ENCODE assay signal across 17 mouse cellular contexts in the genomic region with DNA sequence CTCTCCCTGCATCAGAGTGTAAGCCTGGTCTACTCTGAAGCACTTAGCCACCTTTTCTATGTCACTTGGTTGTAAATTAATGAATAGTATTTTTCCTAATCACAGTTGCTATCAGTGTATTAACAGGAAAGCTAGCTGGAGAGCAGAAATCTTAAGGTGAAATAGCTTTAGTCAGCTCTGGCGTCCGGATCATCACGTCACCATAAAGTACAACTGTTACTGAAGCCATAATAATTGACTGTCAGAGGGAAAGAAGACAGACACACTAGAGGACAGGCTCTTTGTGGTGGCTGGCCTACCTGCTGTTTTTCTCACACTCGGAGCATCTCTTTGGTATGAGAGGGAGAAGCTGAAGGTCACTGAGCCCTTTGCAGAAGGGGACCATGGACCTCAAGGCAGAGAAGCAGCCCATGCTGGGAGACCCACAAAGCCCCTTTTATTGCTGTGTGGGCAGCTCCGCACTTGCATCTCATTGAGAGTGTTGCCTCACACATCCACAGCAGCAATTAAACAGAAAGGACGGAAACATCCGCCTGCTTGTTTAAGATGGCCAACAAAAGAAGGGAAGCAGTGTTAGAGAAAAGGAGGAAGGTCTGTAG.
DNase-seq lines count a peak whose midpoint lies in the region; ATAC-seq lines count a peak whose summit lies in the region.
"Had no signal": no experiment of that assay in that cellular context is flagged by ENCODE, and none has a peak within 500 bp of the region (broad histone marks: within the 10 kb centered on the region; RNA-seq: fewer than 3 reads in every experiment).

No protein-coding gene starts in this region.

- peak overlapping the region; percentile 52; the same call in 1 of the 2 replicates for H3K27ac ChIP-seq in lung, embryonic 16.5 days (ENCODE audit: low read length)
- H3K27ac ChIP-seq in forebrain, embryonic 13.5 days: no peak overlapping the region
- H3K27ac ChIP-seq in hindbrain, embryonic 14.5 days: peak overlapping the region; percentile 44
- H3K27ac ChIP-seq in neural tube, embryonic 12.5 days: no peak overlapping the region
- H3K27ac ChIP-seq in limb, embryonic 10.5 days: no peak overlapping the region
- H3K27ac ChIP-seq: heart, adult 2 months; stomach, postnatal 0 days had no signal

- no peaks in the 10 kb centered on the region for H3K27me3 ChIP-seq in lung, embryonic 16.5 days (ENCODE audit: control insufficient read depth, insufficient read depth, low read depth, low read length)
- H3K27me3 ChIP-seq in forebrain, embryonic 13.5 days: no peaks in the 10 kb centered on the region
- H3K27me3 ChIP-seq in hindbrain, embryonic 14.5 days (ENCODE audit: control insufficient read depth, insufficient read depth, low read length): no peaks in the 10 kb centered on the region
- no peaks in the 10 kb centered on the region for H3K27me3 ChIP-seq in neural tube, embryonic 12.5 days (replicated peaks)
- no peaks in the 10 kb centered on the region for H3K27me3 ChIP-seq in limb, embryonic 10.5 days (ENCODE audit: low read depth, poor library complexity, severe bottlenecking)

- DNase-seq in lung, postnatal 36 days: no peak
- no peak for DNase-seq in hindbrain, embryonic 14.5 days (ENCODE audit: low spot score)
- no peak for DNase-seq in limb, embryonic 10.5 days (ENCODE audit: low spot score)
- DNase-seq in heart, adult 9 months (ENCODE audit: low spot score in 2 of 2): no peak
- DNase-seq in right cerebral cortex, adult 18-20 months: no peak
- DNase-seq: adrenal gland, postnatal 36 days; heart, adult 2 months; heart, postnatal 10 days; kidney, adult 18-20 months; spleen, adult 18-20 months; thymus, postnatal 4 days had no signal

- ATAC-seq in lung, embryonic 16.5 days (ENCODE audit: low read depth): 0 out of 2 replicates have a peak, but pooled peaks have one; percentile 17
- peak; percentile 85; the same call in 1 of the 2 replicates for ATAC-seq in forebrain, embryonic 13.5 days
- ATAC-seq in hindbrain, embryonic 14.5 days (ENCODE audit: low FRiP score): no peak
- peak; percentile 51; the same call in 1 of the 2 replicates for ATAC-seq in neural tube, embryonic 12.5 days (ENCODE audit: low FRiP score, low read depth)
- ATAC-seq: lung, postnatal 0 days had no signal

- no peak overlapping the region for H3K4me2 ChIP-seq in lung, embryonic 16.5 days (ENCODE audit: low read depth, low read length)
- H3K4me2 ChIP-seq in forebrain, embryonic 13.5 days: no peak overlapping the region
- H3K4me2 ChIP-seq in hindbrain, embryonic 14.5 days (replicated peaks): no peak overlapping the region
- H3K4me2 ChIP-seq in neural tube, embryonic 12.5 days (replicated peaks): peak overlapping the region; percentile 24; the same call in 1 of the 2 replicates

- peaks cover 2% of the 10 kb centered on the region; the same call in 1 of the 2 replicates for H3K4me1 ChIP-seq in lung, embryonic 16.5 days (replicated peaks; ENCODE audit: control insufficient read depth, insufficient read depth, low read length)
- H3K4me1 ChIP-seq in forebrain, embryonic 13.5 days: peaks cover 19% of the 10 kb centered on the region
- peaks cover 21% of the 10 kb centered on the region for H3K4me1 ChIP-seq in hindbrain, embryonic 14.5 days (replicated peaks; ENCODE audit: control insufficient read depth, insufficient read depth, low read length)
- peaks cover 25% of the 10 kb centered on the region for H3K4me1 ChIP-seq in neural tube, embryonic 12.5 days
- 0 out of 2 replicates have a peak, but pooled peaks cover 4% of the 10 kb centered on the region for H3K4me1 ChIP-seq in limb, embryonic 10.5 days

- no peaks in the 10 kb centered on the region for H3K36me3 ChIP-seq in lung, embryonic 16.5 days (ENCODE audit: control insufficient read depth, insufficient read depth, low read length)
- no peaks in the 10 kb centered on the region for H3K36me3 ChIP-seq in forebrain, embryonic 13.5 days (ENCODE audit: poor library complexity, severe bottlenecking)
- no peaks in the 10 kb centered on the region for H3K36me3 ChIP-seq in hindbrain, embryonic 14.5 days (replicated peaks; ENCODE audit: control insufficient read depth, insufficient read depth)
- no peaks in the 10 kb centered on the region for H3K36me3 ChIP-seq in neural tube, embryonic 12.5 days
- no peaks in the 10 kb centered on the region for H3K36me3 ChIP-seq in limb, embryonic 10.5 days

- 72% methylated on average over 7 of the region's 7 CpGs for WGBS in lung, embryonic 16.5 days
- WGBS in forebrain, embryonic 13.5 days: 9% methylated on average over 7 of the region's 7 CpGs
- 25% methylated on average over 7 of the region's 7 CpGs for WGBS in hindbrain, embryonic 14.5 days
- WGBS in neural tube, embryonic 12.5 days: 17% methylated on average over 7 of the region's 7 CpGs
- WGBS in limb, embryonic 10.5 days: 63% methylated on average over 7 of the region's 7 CpGs

- H3K9me3 ChIP-seq in lung, embryonic 16.5 days (ENCODE audit: control insufficient read depth, low read length): no peaks in the 10 kb centered on the region
- H3K9me3 ChIP-seq in forebrain, embryonic 13.5 days (replicated peaks): no peaks in the 10 kb centered on the region
- no peaks in the 10 kb centered on the region for H3K9me3 ChIP-seq in hindbrain, embryonic 14.5 days (ENCODE audit: control insufficient read depth, low read length)
- H3K9me3 ChIP-seq in neural tube, embryonic 12.5 days: no peaks in the 10 kb centered on the region
- no peaks in the 10 kb centered on the region for H3K9me3 ChIP-seq in limb, embryonic 10.5 days (replicated peaks)

- H3K4me3 ChIP-seq in lung, embryonic 16.5 days (ENCODE audit: low read length): no peak overlapping the region
- H3K4me3 ChIP-seq in forebrain, embryonic 13.5 days: no peak overlapping the region
- no peak overlapping the region for H3K4me3 ChIP-seq in hindbrain, embryonic 14.5 days (replicated peaks; ENCODE audit: low read length)
- H3K4me3 ChIP-seq in neural tube, embryonic 12.5 days: no peak overlapping the region
- H3K4me3 ChIP-seq in limb, embryonic 10.5 days: no peak overlapping the region
- H3K4me3 ChIP-seq: erythroblast, embryonic 14.5 days; heart, adult 2 months had no signal

- no peak overlapping the region for H3K9ac ChIP-seq in lung, embryonic 16.5 days (ENCODE audit: low read length)
- no peak overlapping the region for H3K9ac ChIP-seq in forebrain, embryonic 13.5 days
- no peak overlapping the region for H3K9ac ChIP-seq in hindbrain, embryonic 14.5 days
- no peak overlapping the region for H3K9ac ChIP-seq in neural tube, embryonic 12.5 days

Comparison
In these comparisons a context has a peak if more than half of its experiments do, and no peak if none do; other contexts are left out.
1. H3K27ac ChIP-seq: peak in lung, embryonic 16.5 days (single experiment) and hindbrain, embryonic 14.5 days (single experiment); none in forebrain, embryonic 13.5 days (single experiment), neural tube, embryonic 12.5 days (single experiment) and limb, embryonic 10.5 days (single experiment).